Mouse (Mus musculus): Measurements from ENCODE around the gene Zbtb16. TPM values are rescaled to one million over a fixed set of nuclear protein-coding genes. Genes with fewer than 3 reads are reported as not detected.

Gene Zbtb16
- total and polyA plus RNA-seq, 2 experiments from 2014 or later = 6.8 to 13.5 TPM

- no peaks in the 10 kb centered on the region for H3K27me3 ChIP-seq (ENCODE audit: insufficient read depth, low read length)
- H3K4me2 ChIP-seq (ENCODE audit: low read depth, low read length) = no peak overlapping the region
- no peak overlapping the region for H3K9ac ChIP-seq (replicated peaks; ENCODE audit: low read length)
- H3K9me3 ChIP-seq (ENCODE audit: low read length) = no peaks in the 10 kb centered on the region
- DNase-seq (ENCODE audit: low spot score) (peak; percentile 95), ATAC-seq (peak; percentile 55)
- no peaks in the 10 kb centered on the region for H3K36me3 ChIP-seq (ENCODE audit: insufficient read depth, low read length)
- no peak overlapping the region for H3K27ac ChIP-seq
- peaks cover 4% of the 10 kb centered on the region; the same call in 1 of the 2 replicates for H3K4me1 ChIP-seq (ENCODE audit: insufficient read depth, low read length)
- 20% methylated on average over 4 of the region's 4 CpGs for WGBS
- peak; percentile 100 for TF ChIP-seq CTCF (IDR thresholded peaks at IDR 0.05; ENCODE audit: low read depth)
- no peak overlapping the region for H3K4me3 ChIP-seq (ENCODE audit: low read length)
These were observed 189.8 kb downstream of the Zbtb16 start for GRCm38 (mm10) chr9:48646251-48646650.

DNA sequence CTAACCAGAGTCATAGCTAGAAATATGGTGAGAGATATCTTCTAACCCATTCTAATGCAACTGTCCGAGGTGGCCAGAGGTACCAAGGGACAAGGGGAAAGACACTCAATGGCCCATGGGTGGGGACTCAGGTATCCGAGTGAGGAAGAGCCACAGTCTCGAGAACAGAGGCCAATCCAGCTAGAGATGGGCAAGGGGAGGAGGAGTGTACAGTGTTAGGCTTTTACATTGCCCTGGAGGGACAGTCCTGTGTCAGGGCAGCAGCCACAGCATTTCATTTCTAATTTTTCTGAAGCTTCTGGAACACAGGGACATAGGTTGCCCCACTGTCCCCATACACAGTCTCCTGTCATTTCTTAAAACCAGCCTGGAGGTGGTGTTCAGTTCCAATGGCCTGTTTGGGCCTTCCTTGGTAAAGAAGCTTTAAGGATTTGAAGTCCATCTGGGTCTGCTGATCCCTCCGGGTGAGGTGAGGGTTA is 190.3 kb downstream of the Zbtb16 start:
- ATAC-seq = no peak

DNA sequence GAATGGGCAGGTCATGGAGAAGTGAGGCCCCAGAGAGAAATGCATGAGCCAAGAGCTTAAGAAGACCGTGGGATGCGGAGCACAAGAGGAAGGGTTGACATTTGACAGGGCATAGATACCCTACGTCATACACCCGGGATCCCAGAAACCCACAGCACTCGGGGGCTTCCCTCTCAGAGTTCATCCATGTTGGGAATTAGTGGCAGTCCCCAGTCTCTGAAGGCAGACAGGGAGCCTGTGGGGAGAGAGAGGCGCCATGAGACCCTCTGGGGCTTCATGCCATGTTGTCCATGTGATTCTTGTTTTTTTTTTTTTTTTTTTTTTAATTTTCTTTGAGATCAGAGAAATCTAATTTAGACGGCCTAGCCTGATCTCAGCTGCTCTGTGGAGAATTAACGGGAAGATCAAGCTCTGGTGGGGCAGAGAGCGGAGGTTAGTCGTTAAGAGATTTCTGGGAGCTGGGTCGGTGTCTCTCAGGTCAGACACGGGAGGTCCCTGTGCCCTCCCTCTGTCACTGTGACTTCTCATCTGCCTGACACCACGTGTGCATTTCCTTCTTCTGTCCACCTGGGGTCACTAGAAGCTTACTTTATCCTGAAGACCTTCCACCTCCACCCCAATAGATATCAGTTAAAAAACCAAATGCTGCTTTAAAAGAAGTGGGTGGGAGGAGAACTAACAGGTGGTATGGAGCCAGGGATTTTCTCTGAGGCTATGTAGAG is 190.9 kb downstream of the Zbtb16 start:
- Histone ChIP-seq H3K9me3 (ENCODE audit: low read length) (no peaks in the 10 kb centered on the region), H3K27me3 (ENCODE audit: insufficient read depth, low read length) (no peaks in the 10 kb centered on the region), H3K4me2 (ENCODE audit: low read depth, low read length) (no peak overlapping the region), H3K9ac (replicated peaks; ENCODE audit: low read length) (no peak overlapping the region), H3K4me3 (ENCODE audit: low read length) (no peak overlapping the region), H3K36me3 (ENCODE audit: insufficient read depth, low read length) (no peaks in the 10 kb centered on the region), H3K4me1 (ENCODE audit: insufficient read depth, low read length) (peaks cover under 1% of the 10 kb centered on the region; the same call in 1 of the 2 replicates), H3K27ac (no peak overlapping the region)
- peak; percentile 77 for TF ChIP-seq CTCF (IDR thresholded peaks at IDR 0.05; ENCODE audit: low read depth)
- DNase-seq (ENCODE audit: low spot score) (peak; percentile 82), ATAC-seq (peak; percentile 47; the same call in 1 of the 2 replicates)
- WGBS = 53% methylated on average over 13 of the region's 13 CpGs

More for the DNA sequence above, 190.3 kb downstream of the Zbtb16 start:
- no peak overlapping the region for H3K4me3 ChIP-seq (ENCODE audit: low read length)
- no peak overlapping the region for H3K4me2 ChIP-seq (ENCODE audit: low read depth, low read length)
- H3K9me3 ChIP-seq (ENCODE audit: low read length) = no peaks in the 10 kb centered on the region
- no peak overlapping the region for H3K9ac ChIP-seq (replicated peaks; ENCODE audit: low read length)
- no peak for DNase-seq (ENCODE audit: low spot score)
- no peaks in the 10 kb centered on the region for H3K36me3 ChIP-seq (ENCODE audit: insufficient read depth, low read length)
- no peaks in the 10 kb centered on the region for H3K27me3 ChIP-seq (ENCODE audit: insufficient read depth, low read length)
- no peak overlapping the region for H3K27ac ChIP-seq
- TF ChIP-seq CTCF (IDR thresholded peaks at IDR 0.05; ENCODE audit: low read depth) = no peak
- peaks cover 4% of the 10 kb centered on the region; the same call in 1 of the 2 replicates for H3K4me1 ChIP-seq (ENCODE audit: insufficient read depth, low read length)
- 63% methylated on average over 4 of the region's 4 CpGs for WGBS

DNA sequence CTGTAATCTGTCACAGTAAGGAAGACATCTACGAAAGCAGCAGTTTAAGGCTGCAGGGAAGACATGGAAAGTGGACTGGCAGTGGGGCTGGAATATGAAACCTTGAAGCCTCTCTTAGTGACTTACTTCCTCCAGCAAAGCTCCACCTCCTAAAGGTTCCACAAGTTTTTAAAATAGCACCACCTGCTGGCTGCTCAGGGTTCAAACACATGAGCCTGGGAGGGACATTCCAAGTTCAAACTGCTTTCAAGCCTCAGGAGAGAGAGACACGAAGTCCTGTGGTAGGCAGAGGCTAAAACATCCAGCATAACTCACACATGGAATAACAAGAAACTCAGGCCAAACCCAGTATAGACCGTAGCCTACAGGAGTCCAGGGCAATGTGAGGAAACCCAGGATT is 191.6 kb downstream of the Zbtb16 start:
- H3K9ac ChIP-seq (replicated peaks; ENCODE audit: low read length) = no peak overlapping the region
- H3K36me3 ChIP-seq (ENCODE audit: insufficient read depth, low read length) = no peaks in the 10 kb centered on the region
- TF ChIP-seq CTCF (IDR thresholded peaks at IDR 0.05; ENCODE audit: low read depth) = peak; percentile 21; the same call in 1 of the 2 replicates
- no peak overlapping the region for H3K4me2 ChIP-seq (ENCODE audit: low read depth, low read length)
- no peak overlapping the region for H3K27ac ChIP-seq
- no peak overlapping the region for H3K4me3 ChIP-seq (ENCODE audit: low read length)
- no peak for ATAC-seq
- no peaks in the 10 kb centered on the region; the same call in 1 of the 2 replicates for H3K4me1 ChIP-seq (ENCODE audit: insufficient read depth, low read length)
- DNase-seq (ENCODE audit: low spot score) = no peak
- H3K27me3 ChIP-seq (ENCODE audit: insufficient read depth, low read length) = no peaks in the 10 kb centered on the region
- 81% methylated on average over 3 of the region's 3 CpGs for WGBS
- H3K9me3 ChIP-seq (ENCODE audit: low read length) = no peaks in the 10 kb centered on the region

- Histone ChIP-seq H3K36me3 (ENCODE audit: insufficient read depth, low read length) (no peaks in the 10 kb centered on the region), H3K9me3 (ENCODE audit: low read length) (no peaks in the 10 kb centered on the region), H3K27me3 (ENCODE audit: insufficient read depth, low read length) (no peaks in the 10 kb centered on the region), H3K4me3 (ENCODE audit: low read length) (no peak overlapping the region), H3K27ac (no peak overlapping the region), H3K4me1 (ENCODE audit: insufficient read depth, low read length) (no peaks in the 10 kb centered on the region), H3K9ac (replicated peaks; ENCODE audit: low read length) (no peak overlapping the region), H3K4me2 (ENCODE audit: low read depth, low read length) (no peak overlapping the region)
- ATAC-seq (no peak), DNase-seq (ENCODE audit: low spot score) (no peak)
- WGBS = 93% methylated on average over 8 of the region's 8 CpGs
- TF ChIP-seq CTCF (IDR thresholded peaks at IDR 0.05; ENCODE audit: low read depth) = no peak
These were observed 194.4 kb downstream of the Zbtb16 start for GRCm38 (mm10) chr9:48641636-48642035.

- no peak for ATAC-seq
- DNase-seq (ENCODE audit: low spot score) = no peak
- Histone ChIP-seq H3K9ac (replicated peaks; ENCODE audit: low read length) (no peak overlapping the region), H3K4me1 (ENCODE audit: insufficient read depth, low read length) (no peaks in the 10 kb centered on the region), H3K4me2 (ENCODE audit: low read depth, low read length) (no peak overlapping the region), H3K4me3 (ENCODE audit: low read length) (no peak overlapping the region), H3K36me3 (ENCODE audit: insufficient read depth, low read length) (no peaks in the 10 kb centered on the region), H3K27me3 (ENCODE audit: insufficient read depth, low read length) (no peaks in the 10 kb centered on the region), H3K9me3 (ENCODE audit: low read length) (no peaks in the 10 kb centered on the region), H3K27ac (no peak overlapping the region)
- 83% methylated on average over 8 of the region's 8 CpGs for WGBS
- TF ChIP-seq CTCF (IDR thresholded peaks at IDR 0.05; ENCODE audit: low read depth) = no peak
These were observed 195.1 kb downstream of the Zbtb16 start for GRCm38 (mm10) chr9:48640881-48641280.

Data from hindbrain, postnatal 0 days (tissue).